Mouse (Mus musculus): Measurements from ENCODE around the gene Olfr469. TPM values are rescaled to one million over a fixed set of nuclear protein-coding genes. Genes with fewer than 3 reads are reported as not detected.

Gene Olfr469
- polyA plus RNA-seq (2015; fragmentation: Nextera tagmentation; extraction: Ambion mirVana), result not detected in 2 replicates

DNA sequence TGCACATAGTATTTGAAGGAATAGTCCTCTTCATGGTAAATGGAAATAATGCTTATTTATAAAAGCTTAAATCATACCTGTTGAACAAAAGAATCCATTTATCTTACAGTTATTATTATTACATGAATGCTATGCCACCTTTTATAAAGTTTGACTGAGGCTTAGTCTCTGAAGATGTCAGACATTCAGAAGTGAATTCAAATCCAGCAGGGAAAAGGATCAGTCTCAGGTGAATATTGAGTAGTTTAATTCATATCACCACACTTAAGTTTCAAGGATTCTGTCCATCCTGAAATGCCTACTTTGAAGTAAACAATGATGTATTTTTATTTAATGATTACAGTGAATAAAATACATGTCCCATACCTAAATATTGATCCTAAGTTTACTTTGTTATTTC, at the start of gene Olfr469:
TSS of gene Olfr469 (minus strand) at position 101 of the 400 bp plus-strand sequence.

DNA sequence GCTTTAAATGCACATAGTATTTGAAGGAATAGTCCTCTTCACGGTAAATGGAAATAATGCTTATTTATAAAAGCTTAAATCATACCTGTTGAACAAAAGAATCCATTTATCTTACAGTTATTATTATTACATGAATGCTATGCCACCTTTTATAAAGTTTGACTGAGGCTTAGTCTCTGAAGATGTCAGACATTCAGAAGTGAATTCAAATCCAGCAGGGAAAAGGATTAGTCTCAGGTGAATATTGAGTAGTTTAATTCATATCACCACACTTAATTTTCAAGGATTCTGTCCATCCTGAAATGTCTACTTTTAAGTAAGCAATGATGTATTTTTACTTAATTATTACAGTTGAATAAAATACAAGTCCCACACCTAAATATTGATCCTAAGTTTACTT, 22.0 kb upstream of the Olfr469 start, which contains the start of gene Olfr470:
TSS of gene Olfr470 (minus strand) at position 101 of the 400 bp plus-strand sequence.

DNA sequence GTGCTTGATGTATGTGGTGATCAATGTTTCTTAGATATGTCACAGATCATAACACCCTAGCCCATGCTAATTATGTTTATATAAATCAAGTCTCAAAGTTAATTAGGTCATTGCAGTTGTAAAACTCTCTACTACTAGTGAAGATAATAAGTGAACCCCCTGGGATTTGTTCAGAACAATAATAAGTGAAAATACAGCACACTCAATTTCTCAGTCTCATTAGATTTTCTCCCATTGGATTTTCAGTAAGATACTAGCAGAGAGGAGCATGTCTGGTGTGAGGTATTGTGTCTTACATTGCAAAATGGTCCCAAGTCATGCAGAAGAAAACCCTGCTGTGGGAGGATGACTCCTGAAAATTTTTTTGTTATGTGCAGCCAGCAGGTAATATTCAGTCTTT, 13.4 kb downstream of the Olfr469 start, which contains the start of gene Olfr467:
TSS of gene Olfr467 (plus strand) at position 301 of the 400 bp plus-strand sequence.

DNA sequence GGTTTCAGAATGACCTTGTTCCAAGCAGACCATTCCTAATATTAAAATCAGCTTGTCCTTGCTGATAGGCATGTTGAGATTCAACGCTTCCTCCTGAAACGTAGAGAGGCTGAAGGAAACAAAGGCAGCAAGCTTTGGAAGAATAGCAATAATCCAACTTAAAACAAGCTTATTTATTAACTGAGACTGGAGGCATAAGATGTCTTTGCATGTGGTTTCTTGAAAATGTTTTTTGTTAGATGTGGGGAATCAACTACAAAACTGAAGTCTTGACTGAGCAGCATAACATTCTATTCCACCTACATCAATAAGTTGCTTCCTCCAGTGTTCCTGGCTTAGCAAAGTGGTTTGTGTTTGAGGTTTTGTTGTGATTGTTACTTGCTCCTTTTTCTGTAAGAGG, 24.2 kb downstream of the Olfr469 start, which contains the start of gene Ovch2:
TSS of gene Ovch2 (minus strand) at position 101 of the 400 bp plus-strand sequence.

Other genes starting within 250 kb of the Olfr469 start
- 4.9 and 7.2 TPM in 2 replicates for gene Ppfibp2, start 230.3 kb downstream of the Olfr469 start, polyA plus RNA-seq (2015; fragmentation: Nextera tagmentation; extraction: Ambion mirVana)
- gene 5330417H12Rik, start 200.4 kb downstream of the Olfr469 start, polyA plus RNA-seq (2015; fragmentation: Nextera tagmentation; extraction: Ambion mirVana), result not detected in 2 replicates
- gene Cyb5r2, start 67.5 kb downstream of the Olfr469 start, polyA plus RNA-seq (2015; fragmentation: Nextera tagmentation; extraction: Ambion mirVana), result 0.14 and 0.15 TPM in 2 replicates
- not detected in 2 replicates for gene Ovch2, start 24.3 kb downstream of the Olfr469 start, polyA plus RNA-seq (2015; fragmentation: Nextera tagmentation; extraction: Ambion mirVana)
- gene Olfr467, start 13.3 kb downstream of the Olfr469 start, polyA plus RNA-seq (2015; fragmentation: Nextera tagmentation; extraction: Ambion mirVana), result not detected in 2 replicates
- not detected in 2 replicates for gene Olfr470, start 21.9 kb upstream of the Olfr469 start, polyA plus RNA-seq (2015; fragmentation: Nextera tagmentation; extraction: Ambion mirVana)
- gene Olfr472, start 72.4 kb upstream of the Olfr469 start, polyA plus RNA-seq (2015; fragmentation: Nextera tagmentation; extraction: Ambion mirVana), result not detected in 2 replicates
- not detected in 2 replicates for gene Olfr473, start 104.9 kb upstream of the Olfr469 start, polyA plus RNA-seq (2015; fragmentation: Nextera tagmentation; extraction: Ambion mirVana)
- gene Olfr474, start 129.1 kb upstream of the Olfr469 start, polyA plus RNA-seq (2015; fragmentation: Nextera tagmentation; extraction: Ambion mirVana), result not detected in 2 replicates
- not detected in 2 replicates for gene Olfr476, start 139.3 kb upstream of the Olfr469 start, polyA plus RNA-seq (2015; fragmentation: Nextera tagmentation; extraction: Ambion mirVana)
- not detected in 2 replicates for gene Olfr477, start 161.2 kb upstream of the Olfr469 start, polyA plus RNA-seq (2015; fragmentation: Nextera tagmentation; extraction: Ambion mirVana)
- gene Olfr478, start 208.4 kb upstream of the Olfr469 start, polyA plus RNA-seq (2015; fragmentation: Nextera tagmentation; extraction: Ambion mirVana), result not detected in 2 replicates
- gene Olfr479, start 225.2 kb upstream of the Olfr469 start, polyA plus RNA-seq (2015; fragmentation: Nextera tagmentation; extraction: Ambion mirVana), result not detected in 2 replicates
- not detected in 2 replicates for gene Olfr480, start 241.8 kb upstream of the Olfr469 start, polyA plus RNA-seq (2015; fragmentation: Nextera tagmentation; extraction: Ambion mirVana)